Mouse (Mus musculus): ENCODE measurements around the gene Degs1. TPM values are rescaled to one million over a fixed set of nuclear protein-coding genes. Genes with fewer than 3 reads are reported as not detected.

The Degs1 gene
- 140 and 147 TPM in 2 replicates for polyA plus RNA-seq (2021; fragmentation: Nextera tagmentation)
- long read RNA-seq, experiment 1, transcript Degs1-201 (3 exons, 2,048 nt): major isoform, 216 of 237 reads
- long read RNA-seq, experiment 1, partial matches to known transcripts: 16 of 237 reads
- long read RNA-seq, experiment 1, other reads (novel, unspliced or antisense): 4 of 237 reads
- long read RNA-seq, experiment 2, transcript Degs1-201 (3 exons, 2,048 nt): major isoform, 670 of 725 reads
- long read RNA-seq, experiment 2, partial matches to known transcripts: 7 of 725 reads
- long read RNA-seq, experiment 2, other reads (novel, unspliced or antisense): 46 of 725 reads

GRCm38 (mm10) chr1:182282091-182283075, at the start of gene Degs1:
Gene Degs1 (minus strand): TSS chr1:182282804.

Other genes starting within 250 kb of the Degs1 start
- 322 and 328 TPM in 2 replicates for gene Srp9, start 158.1 kb downstream of the Degs1 start, polyA plus RNA-seq (2021; fragmentation: Nextera tagmentation)
- not detected in 2 replicates for gene Vmn1r1, start 118.3 kb downstream of the Degs1 start, polyA plus RNA-seq (2021; fragmentation: Nextera tagmentation)
- 6.7 and 7.1 TPM in 2 replicates for gene Fbxo28, start 58.8 kb upstream of the Degs1 start, polyA plus RNA-seq (2021; fragmentation: Nextera tagmentation)
- gene Trp53bp2, start 126.4 kb upstream of the Degs1 start, polyA plus RNA-seq (2021; fragmentation: Nextera tagmentation): 14.3 and 16.6 TPM in 2 replicates
- 31.2 and 33.8 TPM in 2 replicates for gene Capn2, start 234.8 kb upstream of the Degs1 start, polyA plus RNA-seq (2021; fragmentation: Nextera tagmentation)